Mouse (Mus musculus) ES-Bruce4 (cell line): ENCODE measurements around the gene Slc25a22. TPM values are rescaled to one million over a fixed set of nuclear protein-coding genes. Genes with fewer than 3 reads are reported as not detected.

ENCODE experiments used
- H3K27ac ChIP-seq: 2 replicates; pipeline ENCODE4 v1.5.1; 2012; ENCODE audit warnings: low read length, inconsistent platforms; ENCODE audit not compliant: insufficient read depth
- H3K27me3 ChIP-seq: 2 replicates; pipeline ENCODE4 v1.6.1; 2012; ENCODE audit warnings: mild to moderate bottlenecking, low read length, inconsistent platforms; ENCODE audit not compliant: control insufficient read depth, poor library complexity, insufficient read depth, severe bottlenecking
- H3K36me3 ChIP-seq: 2 replicates; pipeline ENCODE4 v1.6.1; 2012; ENCODE audit warnings: inconsistent platforms, mild to moderate bottlenecking, low read length, moderate library complexity; ENCODE audit not compliant: control insufficient read depth, poor library complexity, insufficient read depth, severe bottlenecking
- H3K4me1 ChIP-seq: one replicate; pipeline ENCODE4 v1.8.1; 2011; ENCODE audit warnings: low read length; ENCODE audit not compliant: control insufficient read depth, insufficient read depth
- H3K4me3 ChIP-seq: 2 replicates; pipeline ENCODE4 v1.5.1; 2011; ENCODE audit warnings: low read depth, mild to moderate bottlenecking, low read length
- H3K9ac ChIP-seq: 2 replicates; pipeline ENCODE4 v1.6.1; 2012; ENCODE audit warnings: low read depth, mild to moderate bottlenecking, inconsistent platforms; ENCODE audit not compliant: poor library complexity, severe bottlenecking
- H3K9me3 ChIP-seq: replicated peaks from 2 replicates; pipeline ENCODE4 v1.6.1; 2012; ENCODE audit warnings: mild to moderate bottlenecking, low read length, inconsistent platforms; ENCODE audit not compliant: control insufficient read depth, poor library complexity, insufficient read depth, severe bottlenecking
- CTCF ChIP-seq: IDR thresholded peaks from one replicate; pipeline ENCODE4 v1.8.1; 2011; ENCODE audit warnings: low read depth, low read length
- EP300 ChIP-seq: IDR thresholded peaks from 2 replicates; pipeline ENCODE4 v1.6.1; 2011; ENCODE audit warnings: low read depth, low read length; ENCODE audit not compliant: insufficient read depth
- POLR2A ChIP-seq: IDR thresholded peaks from one replicate; pipeline ENCODE4 v1.8.1; 2011; ENCODE audit warnings: low read length; ENCODE audit not compliant: insufficient read depth
- polyA plus RNA-seq: library from polyadenylated mRNA; stranded (reverse); fragments of >200 nt; gene quantifications from 2 replicates; pipeline ENCODE4 v1.2.4, GENCODE M21; 2011; ENCODE audit warnings: low read depth; ENCODE audit not compliant: missing spikeins, insufficient read depth, insufficient read length

Gene Slc25a22
- polyA plus RNA-seq, 1 experiment = 16.3 TPM

DNA sequence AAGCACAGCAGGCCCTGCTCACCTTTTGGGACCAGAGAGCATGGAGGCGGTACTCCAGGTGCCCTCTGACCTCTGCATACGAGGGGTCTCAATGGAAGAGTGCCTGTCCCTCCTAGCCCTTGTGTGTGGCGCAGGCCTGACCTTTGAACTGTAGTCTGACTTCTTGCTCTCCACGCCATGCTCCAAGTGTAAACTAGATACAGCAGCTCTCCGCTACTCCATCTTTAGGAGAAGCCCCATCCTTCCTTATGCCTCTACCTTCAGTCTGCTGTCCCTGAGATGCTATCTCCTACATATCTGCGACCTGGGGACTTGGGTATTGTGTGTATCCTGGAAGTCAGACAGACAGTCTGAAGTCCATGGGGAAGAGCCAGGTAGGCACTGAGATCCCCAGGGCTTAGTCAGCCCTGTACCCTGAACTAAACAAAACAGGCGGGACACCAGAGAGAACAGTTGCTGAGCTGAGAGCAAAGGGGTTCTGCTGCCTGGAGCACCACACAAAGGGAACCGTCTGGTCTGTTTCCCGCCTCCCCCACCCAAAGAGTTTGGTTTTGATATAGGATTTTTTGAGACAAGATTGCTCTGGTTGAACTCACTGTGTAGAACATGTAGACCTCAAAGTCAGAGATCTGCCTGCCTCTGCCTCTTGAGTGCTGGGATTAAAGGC is 1.7 kb downstream of the Slc25a22 start:
- TF ChIP-seq EP300 = no peak
- TF ChIP-seq CTCF = no peak
- no peak for TF ChIP-seq POLR2A
- H3K27ac ChIP-seq = no peak overlapping the region
- peaks cover 2% of the 10 kb centered on the region for H3K4me1 ChIP-seq
- peaks cover 25% of the 10 kb centered on the region for H3K36me3 ChIP-seq
- no peak overlapping the region for H3K9ac ChIP-seq
- no peaks in the 10 kb centered on the region for H3K27me3 ChIP-seq
- no peak overlapping the region for H3K4me3 ChIP-seq
- H3K9me3 ChIP-seq = no peaks in the 10 kb centered on the region

DNA sequence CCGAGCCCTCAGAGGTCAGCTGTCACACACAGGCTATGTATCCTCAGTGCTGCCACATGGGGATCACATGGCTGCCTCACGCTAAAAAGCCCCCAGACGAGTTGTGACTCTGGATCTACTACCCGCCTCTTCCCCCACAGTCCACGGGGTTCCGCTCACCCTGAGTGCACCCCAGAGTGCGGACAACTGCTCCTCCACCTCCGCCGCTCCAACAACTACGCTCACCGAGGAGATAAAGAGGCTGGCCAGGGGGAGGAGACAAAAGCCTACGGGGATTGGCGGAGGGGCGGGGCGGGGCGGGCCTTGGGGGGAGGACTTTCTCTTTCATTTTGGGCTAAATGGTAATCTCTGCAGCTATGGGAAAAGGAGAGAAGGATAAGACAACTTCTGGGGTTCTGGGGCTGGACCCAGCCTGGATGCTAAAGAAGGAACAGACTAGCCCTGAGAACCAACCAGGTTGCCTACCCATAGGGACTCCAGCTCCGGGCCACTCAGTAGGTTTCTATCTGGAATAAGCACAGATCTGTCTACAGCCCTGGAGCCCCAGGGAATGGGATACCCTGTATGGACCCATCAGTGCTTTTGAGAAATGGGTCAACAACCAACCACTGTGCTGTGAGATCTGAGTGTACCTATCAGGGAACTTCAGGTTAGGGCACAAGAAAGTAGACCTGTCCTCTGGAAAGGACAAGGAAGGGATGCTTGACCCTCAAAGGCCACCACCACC is 2.4 kb downstream of the Slc25a22 start:
- H3K4me1 ChIP-seq = peaks cover 2% of the 10 kb centered on the region
- H3K9me3 ChIP-seq = no peaks in the 10 kb centered on the region
- peaks cover 21% of the 10 kb centered on the region for H3K36me3 ChIP-seq
- H3K4me3 ChIP-seq = peak overlapping the region; percentile 40
- no peaks in the 10 kb centered on the region for H3K27me3 ChIP-seq
- TF ChIP-seq EP300 (no peak), POLR2A (no peak), CTCF (no peak)
- H3K27ac ChIP-seq = no peak overlapping the region
- H3K9ac ChIP-seq = no peak overlapping the region

DNA sequence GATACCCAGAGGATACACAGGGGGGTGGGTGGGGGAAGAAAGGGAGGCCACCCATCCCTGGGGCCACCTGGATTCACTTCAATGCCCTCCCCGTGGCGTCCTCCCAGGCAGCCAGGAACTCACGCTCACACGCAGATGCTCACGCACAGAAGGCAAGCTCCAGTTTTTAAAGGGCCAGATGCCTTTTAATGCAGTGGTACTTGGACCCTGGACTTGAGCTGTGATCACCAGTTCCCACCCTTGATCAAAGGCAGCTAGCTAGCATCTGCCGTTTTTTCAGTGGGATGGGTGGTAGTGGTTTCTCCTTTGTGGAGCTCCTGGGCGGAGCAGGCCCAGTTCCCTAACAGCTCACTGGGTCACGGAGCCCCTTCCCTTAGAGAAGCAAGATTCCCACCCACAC is 3.2 kb downstream of the Slc25a22 start:
- Histone ChIP-seq H3K36me3 (peaks cover 14% of the 10 kb centered on the region), H3K27me3 (no peaks in the 10 kb centered on the region), H3K27ac (no peak overlapping the region), H3K9ac (no peak overlapping the region), H3K4me1 (peaks cover 2% of the 10 kb centered on the region), H3K9me3 (no peaks in the 10 kb centered on the region), H3K4me3 (peak overlapping the region; percentile 40; the same call in 1 of the 2 replicates)
- no peak for TF ChIP-seq POLR2A
- no peak for TF ChIP-seq EP300
- no peak for TF ChIP-seq CTCF

DNA sequence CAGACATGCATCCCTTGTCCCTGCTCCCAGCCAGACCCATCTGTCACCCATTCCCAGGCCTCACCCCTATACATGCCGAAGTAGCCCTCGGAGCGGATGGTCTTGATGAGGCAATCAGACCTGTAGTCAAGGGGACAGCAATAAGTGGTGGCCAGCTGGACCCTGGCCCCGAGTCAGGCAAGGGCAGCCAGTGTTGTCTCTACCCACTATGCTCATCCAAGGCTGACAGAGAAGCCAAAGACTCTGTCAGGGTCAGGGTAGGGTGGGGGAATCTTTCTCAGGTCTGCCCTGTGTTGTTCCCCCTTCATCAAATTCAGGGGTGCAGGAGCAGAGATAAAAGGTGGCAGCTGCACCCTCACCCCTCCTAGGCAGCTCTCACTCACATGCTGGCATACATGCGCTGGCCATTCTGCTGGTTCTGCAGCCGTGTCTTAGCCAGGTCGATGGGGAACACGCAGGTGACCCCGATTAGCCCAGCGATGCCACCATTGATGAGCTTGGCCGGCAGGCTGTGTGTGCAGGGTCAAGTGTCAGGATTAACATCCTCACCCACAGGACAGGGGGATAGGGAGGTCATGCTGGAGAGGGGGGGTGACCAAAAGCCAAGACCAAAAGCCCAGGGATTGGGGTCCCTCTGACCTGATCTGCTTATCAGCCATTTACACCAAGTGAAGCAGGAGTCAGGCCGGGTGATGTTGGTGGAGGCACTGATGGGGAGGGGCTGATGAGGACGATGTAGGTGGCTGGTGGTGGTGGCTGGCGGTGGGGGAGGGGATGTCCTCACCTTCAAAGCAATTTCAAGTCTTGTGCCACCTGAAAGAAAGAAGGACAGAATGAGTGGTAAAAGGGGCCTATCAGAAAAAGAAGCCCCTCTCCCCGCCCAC is 3.9 kb downstream of the Slc25a22 start:
- no peak overlapping the region for H3K4me3 ChIP-seq
- H3K9ac ChIP-seq = no peak overlapping the region
- no peaks in the 10 kb centered on the region for H3K27me3 ChIP-seq
- peaks cover 9% of the 10 kb centered on the region for H3K36me3 ChIP-seq
- H3K27ac ChIP-seq = no peak overlapping the region
- TF ChIP-seq POLR2A (no peak), CTCF (no peak), EP300 (no peak)
- no peaks in the 10 kb centered on the region for H3K9me3 ChIP-seq
- peaks cover 2% of the 10 kb centered on the region for H3K4me1 ChIP-seq

DNA sequence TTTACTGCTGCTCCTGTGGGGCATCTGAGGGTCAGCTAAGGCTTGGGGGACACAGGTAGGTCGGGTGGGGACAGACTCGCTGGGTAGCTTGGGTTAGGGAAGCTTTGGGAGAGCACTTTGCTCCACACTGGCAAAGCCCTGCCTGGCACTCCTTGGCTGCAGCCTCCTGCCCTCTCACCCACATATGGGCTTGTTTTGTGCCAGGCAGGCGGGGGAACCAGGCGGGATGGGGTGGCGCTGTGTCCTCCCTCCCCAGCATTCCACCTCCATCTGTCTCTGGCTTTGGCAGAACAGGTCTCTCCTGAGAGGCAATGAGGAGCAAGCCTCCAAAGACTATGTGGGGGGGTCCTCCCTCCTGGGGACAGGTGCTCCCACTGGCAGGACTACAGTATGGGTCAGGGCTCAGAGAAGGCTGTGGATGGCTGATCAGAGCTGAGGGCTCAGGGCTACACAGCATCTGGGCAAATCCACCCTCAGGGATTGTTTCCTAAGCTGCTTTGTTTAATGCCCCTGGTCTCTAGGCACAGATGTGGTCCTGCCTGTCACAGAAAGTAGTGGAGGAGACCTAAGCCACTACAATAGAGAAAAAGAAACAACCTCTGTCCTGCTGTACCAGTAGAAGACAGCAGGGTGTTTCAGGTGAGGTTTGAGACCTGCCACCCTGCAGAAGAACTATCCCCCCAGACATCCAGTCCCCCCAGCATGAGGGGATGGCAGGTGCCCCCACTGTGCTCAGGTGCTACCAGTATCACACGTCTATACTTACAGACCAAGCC is 4.8 kb downstream of the Slc25a22 start:
- Histone ChIP-seq H3K4me3 (no peak overlapping the region), H3K36me3 (peaks cover under 1% of the 10 kb centered on the region; the same call in 1 of the 2 replicates), H3K4me1 (peaks cover 2% of the 10 kb centered on the region), H3K27me3 (no peaks in the 10 kb centered on the region), H3K9ac (no peak overlapping the region), H3K27ac (no peak overlapping the region), H3K9me3 (no peaks in the 10 kb centered on the region)
- TF ChIP-seq CTCF = no peak
- TF ChIP-seq EP300 = no peak
- no peak for TF ChIP-seq POLR2A
